Mouse (Mus musculus): ENCODE results near the gene Chrdl2. TPM values are rescaled to one million over a fixed set of nuclear protein-coding genes. Genes with fewer than 3 reads are reported as not detected.
"Not testable (repeated sequence)": the region's sequence is repeated elsewhere in the genome, so short reads cannot be mapped to it uniquely, and the experiment has no call there.

Chrdl2 gene
- total RNA-seq (2021), result not detected
- long read RNA-seq, experiment 1, partial matches to known transcripts, result 0 of 1 reads
- long read RNA-seq, experiment 1, other reads (novel, unspliced or antisense), result 1 of 1 reads
- long read RNA-seq, experiment 2, partial matches to known transcripts, result 0 of 1 reads
- long read RNA-seq, experiment 2, other reads (novel, unspliced or antisense), result 1 of 1 reads

- peak in 1 of 2 experiments; percentile 27 for DNase-seq (ENCODE audit: low spot score in 2 of 2)
These were observed at the start of gene Chrdl2 for GRCm38 (mm10) chr7:100005790-100006189. Gene Chrdl2 (plus strand): TSS chr7:100006172.

GRCm38 (mm10) chr7:99957226-99957965 is 48.6 kb upstream of the Chrdl2 start:
- DNase-seq (ENCODE audit: low spot score in 2 of 2), result no peak

- DNase-seq (ENCODE audit: low spot score in 2 of 2), result not testable (repeated sequence)
These were observed 45.4 kb upstream of the Chrdl2 start for GRCm38 (mm10) chr7:99960571-99960970.

- DNase-seq (ENCODE audit: low spot score in 2 of 2), result no peak
These were observed 44.5 kb upstream of the Chrdl2 start for GRCm38 (mm10) chr7:99961518-99961917.

- no peak for DNase-seq (ENCODE audit: low spot score in 2 of 2)
These were observed 43.3 kb upstream of the Chrdl2 start for GRCm38 (mm10) chr7:99962536-99963236.

- no peak for DNase-seq (ENCODE audit: low spot score in 2 of 2)
These were observed 42.6 kb upstream of the Chrdl2 start for GRCm38 (mm10) chr7:99963237-99963860.

GRCm38 (mm10) chr7:99965020-99965841 is 40.7 kb upstream of the Chrdl2 start:
- DNase-seq (ENCODE audit: low spot score in 2 of 2), result no peak

- DNase-seq (ENCODE audit: low spot score in 2 of 2), result no peak
These were observed 39.8 kb upstream of the Chrdl2 start for GRCm38 (mm10) chr7:99966011-99966721.

- DNase-seq (ENCODE audit: low spot score in 2 of 2), result no peak
These were observed 36.8 kb upstream of the Chrdl2 start for GRCm38 (mm10) chr7:99969151-99969550.

- no peak for DNase-seq (ENCODE audit: low spot score in 2 of 2)
These were observed 34.0 kb upstream of the Chrdl2 start for GRCm38 (mm10) chr7:99971926-99972325.

- not testable (repeated sequence) for DNase-seq (ENCODE audit: low spot score in 2 of 2)
These were observed 33.1 kb upstream of the Chrdl2 start for GRCm38 (mm10) chr7:99972912-99973311.

- DNase-seq (ENCODE audit: low spot score in 2 of 2), result no peak
These were observed 31.6 kb upstream of the Chrdl2 start for GRCm38 (mm10) chr7:99974208-99974970.

- DNase-seq (ENCODE audit: low spot score in 2 of 2), result no peak
These were observed 30.0 kb upstream of the Chrdl2 start for GRCm38 (mm10) chr7:99975819-99976575.

GRCm38 (mm10) chr7:99978041-99978440 is 27.9 kb upstream of the Chrdl2 start:
- DNase-seq (ENCODE audit: low spot score in 2 of 2), result no peak

- no peak for DNase-seq (ENCODE audit: low spot score in 2 of 2)
These were observed 26.9 kb upstream of the Chrdl2 start for GRCm38 (mm10) chr7:99979081-99979480.

GRCm38 (mm10) chr7:99979546-99980131 is 26.3 kb upstream of the Chrdl2 start:
- peak; percentile 47 to 60 for DNase-seq (ENCODE audit: low spot score in 2 of 2)

- peak; percentile 84 to 85 for DNase-seq (ENCODE audit: low spot score in 2 of 2)
These were observed 25.8 kb upstream of the Chrdl2 start, which contains the start of gene Rnf169 for GRCm38 (mm10) chr7:99980132-99980591. Gene Rnf169 (minus strand): TSS chr7:99980448.

GRCm38 (mm10) chr7:99981311-99981710 is 24.7 kb upstream of the Chrdl2 start:
- peak in 1 of 2 experiments; percentile 27 for DNase-seq (ENCODE audit: low spot score in 2 of 2)
